Mouse (Mus musculus) gastrocnemius, adult 2 months (tissue): ENCODE results near the gene Asb16. TPM values are rescaled to one million over a fixed set of nuclear protein-coding genes. Genes with fewer than 3 reads are reported as not detected.

Experiments
- DNase-seq: peaks from one replicate; pipeline ENCODE4 v3.0.0; 2022
- H3K27ac ChIP-seq: fragments of 200-600 bp; 2 replicates; pipeline ENCODE4 v1.8.1; 2022; ENCODE audit warnings: mild to moderate bottlenecking
- H3K4me3 ChIP-seq: fragments of 200-600 bp; 2 replicates; pipeline ENCODE4 v1.8.1; 2022; ENCODE audit warnings: mild to moderate bottlenecking, moderate library complexity
- CTCF ChIP-seq: fragments of 200-600 bp; IDR thresholded peaks from 2 replicates; pipeline ENCODE4 v1.8.1; 2022; ENCODE audit warnings: antibody characterized with exemption, mild to moderate bottlenecking, moderate library complexity
- intact Hi-C: fragments of 180-260 bp; cut with DNase I; formaldehyde crosslinking; loops from one replicate; pipeline ENCODE4 v1.15.1; 2025
- total RNA-seq, 2 experiments: library from RNA; stranded (reverse); gene quantifications; 2 replicates each; pipeline ENCODE4 v1.2.3; 2021

The Asb16 gene
- total RNA-seq, 2 experiments from 2014 or later: 78.2 to 80.4 TPM

GRCm38 (mm10) chr11:102309821-102310617 lies 41.5 kb downstream of the Asb16 start:
- Histone ChIP-seq H3K27ac (peak overlapping the region; percentile 84), H3K4me3 (peak overlapping the region; percentile 65; the same call in 1 of the 2 replicates)
- intact Hi-C loops: loop anchor here (2.0 kb wide), 2 partner anchors 103 to 125 kb away; no protein-coding TSS in a partner anchor
- DNase-seq: peak; percentile 39
- TF ChIP-seq CTCF: no peak

DNA sequence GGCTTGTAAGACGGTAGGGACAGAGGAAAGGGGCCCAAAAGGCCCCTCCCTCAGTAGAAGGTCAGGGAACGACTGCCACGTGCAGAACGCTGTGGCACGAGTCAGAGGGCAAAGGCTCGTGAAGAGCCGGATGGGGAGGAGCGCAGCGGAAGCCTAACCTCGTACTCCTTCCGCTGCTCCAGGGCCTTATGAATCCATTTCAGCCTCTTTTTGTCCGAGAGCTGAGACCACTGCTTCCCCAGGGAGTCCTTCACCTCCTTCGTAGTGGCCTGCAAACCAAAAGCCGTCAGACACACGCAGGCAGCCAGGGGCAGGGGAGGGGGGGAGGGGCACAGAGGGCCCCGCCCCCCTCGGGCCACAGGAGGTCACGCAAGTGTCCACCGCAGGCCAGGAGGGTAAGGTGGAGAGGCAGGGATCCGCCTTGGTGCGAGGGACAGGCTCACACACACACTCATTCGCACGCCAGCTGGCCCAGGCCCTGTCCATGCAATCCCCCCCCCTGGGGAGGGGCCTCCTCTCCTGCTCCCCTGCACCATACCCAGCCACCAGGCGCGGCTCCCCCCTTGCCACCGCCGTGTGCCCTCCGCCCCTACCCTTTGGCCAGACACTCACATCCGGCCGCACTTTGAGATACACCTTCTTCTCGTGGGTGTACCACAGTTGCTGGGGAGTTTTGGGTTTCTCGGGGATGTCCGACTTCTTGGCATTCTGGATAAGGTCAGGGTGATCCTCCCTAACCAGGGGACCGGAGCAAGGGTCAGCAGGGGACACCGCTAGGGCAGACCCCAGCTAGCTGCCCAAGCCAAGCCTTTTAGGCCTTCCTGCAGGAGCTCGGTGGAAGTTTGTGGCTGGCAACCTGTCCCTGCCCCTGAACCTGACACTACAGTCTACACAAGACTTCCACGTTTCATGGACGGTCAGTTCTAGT lies 42.5 kb downstream of the Asb16 start:
- no peak overlapping the region for H3K27ac ChIP-seq
- H3K4me3 ChIP-seq: no peak overlapping the region
- intact Hi-C loops: no loop called here
- TF ChIP-seq CTCF: no peak
- no peak for DNase-seq

DNA sequence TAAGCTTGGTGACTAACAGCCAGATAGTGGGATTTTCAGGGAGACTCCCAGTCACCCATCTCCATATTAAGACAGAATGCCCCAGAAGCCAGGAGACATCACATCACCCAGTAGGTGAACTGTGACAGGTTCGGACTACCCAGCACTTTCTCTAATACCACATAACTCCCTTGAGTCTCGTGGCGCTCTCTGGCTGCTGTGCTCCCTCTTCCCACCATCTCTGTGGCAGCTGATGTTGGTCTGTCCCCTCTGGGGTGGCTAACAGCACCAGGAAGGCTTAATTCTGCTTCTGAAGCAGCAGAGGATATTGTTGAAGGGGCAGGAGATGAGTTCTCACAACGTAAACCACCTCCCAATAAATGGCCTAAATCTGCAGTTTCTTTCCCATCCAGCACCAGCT lies 43.4 kb downstream of the Asb16 start:
- DNase-seq: no peak
- intact Hi-C loops: no loop called here
- TF ChIP-seq CTCF: no peak
- no peak overlapping the region for H3K27ac ChIP-seq
- H3K4me3 ChIP-seq: no peak overlapping the region

GRCm38 (mm10) chr11:102312586-102312985 lies 44.0 kb downstream of the Asb16 start:
- intact Hi-C loops: no loop called here
- H3K4me3 ChIP-seq: no peak overlapping the region

GRCm38 (mm10) chr11:102314321-102314720 lies 45.8 kb downstream of the Asb16 start:
- DNase-seq: no peak
- no peak for TF ChIP-seq CTCF
- Histone ChIP-seq H3K4me3 (no peak overlapping the region), H3K27ac (no peak overlapping the region)
- intact Hi-C loops: no loop called here

More at GRCm38 (mm10) chr11:102312586-102312985, 44.0 kb downstream of the Asb16 start:
- no peak overlapping the region for H3K27ac ChIP-seq
- TF ChIP-seq CTCF: no peak
- DNase-seq: no peak

- no peak for DNase-seq
- TF ChIP-seq CTCF: no peak
- Histone ChIP-seq H3K27ac (peak overlapping the region; percentile 100), H3K4me3 (peak overlapping the region; percentile 100)
- intact Hi-C loops: no loop called here
Observed at GRCm38 (mm10) chr11:102315690-102316571, 47.4 kb downstream of the Asb16 start.

DNA sequence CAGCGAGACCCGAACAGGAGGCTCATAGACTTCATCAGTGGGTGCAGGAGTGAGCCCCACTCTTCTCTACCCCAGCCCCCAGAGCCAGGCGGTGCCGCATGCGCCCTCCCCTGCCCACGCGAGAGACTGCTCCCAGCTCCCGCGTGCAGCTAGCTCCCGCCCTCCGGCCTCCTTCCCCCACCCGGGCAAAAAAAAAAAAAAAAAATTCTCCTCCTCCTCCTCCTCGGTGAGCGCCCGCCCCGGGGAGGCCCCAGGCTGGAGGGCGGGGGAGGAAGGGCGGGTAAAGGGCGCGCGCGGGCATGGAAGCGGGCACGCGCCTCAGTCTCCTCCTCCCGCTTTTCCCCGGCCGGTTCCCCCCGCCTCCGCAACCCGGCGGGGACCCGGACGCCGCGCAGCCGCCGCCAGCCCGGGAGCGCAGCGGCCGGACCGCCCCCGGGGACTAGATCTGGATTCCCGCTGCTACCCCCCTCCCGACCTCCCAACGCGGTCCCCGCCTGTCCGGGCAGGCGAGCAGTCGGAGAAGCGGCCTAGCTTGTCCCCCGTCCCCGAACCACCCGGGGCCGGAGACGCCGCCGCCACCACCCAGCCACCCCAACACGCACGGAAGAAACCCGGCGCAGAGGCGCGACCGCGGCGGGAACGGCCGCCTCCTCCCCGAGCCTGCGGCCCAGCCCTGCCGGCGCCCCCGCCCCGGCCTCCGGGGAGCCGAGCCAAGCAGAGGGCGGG lies 48.2 kb downstream of the Asb16 start:
- peak overlapping the region; percentile 100 for H3K27ac ChIP-seq
- intact Hi-C loops: no loop called here
- TF ChIP-seq CTCF: peak; percentile 3; the same call in 1 of the 2 replicates
- H3K4me3 ChIP-seq: peak overlapping the region; percentile 100
- peak; percentile 95 for DNase-seq

- DNase-seq: peak; percentile 85
- TF ChIP-seq CTCF: peak; percentile 45
- Histone ChIP-seq H3K4me3 (peak overlapping the region; percentile 100), H3K27ac (peak overlapping the region; percentile 100)
- intact Hi-C loops: no loop called here
Observed at GRCm38 (mm10) chr11:102317298-102317900, 48.9 kb downstream of the Asb16 start.

- DNase-seq: peak; percentile 89
- intact Hi-C loops: no loop called here
- no peak for TF ChIP-seq CTCF
- H3K27ac ChIP-seq: peak overlapping the region; percentile 100
- peak overlapping the region; percentile 100 for H3K4me3 ChIP-seq
Observed at GRCm38 (mm10) chr11:102317901-102318575, 49.5 kb downstream of the Asb16 start.

DNA sequence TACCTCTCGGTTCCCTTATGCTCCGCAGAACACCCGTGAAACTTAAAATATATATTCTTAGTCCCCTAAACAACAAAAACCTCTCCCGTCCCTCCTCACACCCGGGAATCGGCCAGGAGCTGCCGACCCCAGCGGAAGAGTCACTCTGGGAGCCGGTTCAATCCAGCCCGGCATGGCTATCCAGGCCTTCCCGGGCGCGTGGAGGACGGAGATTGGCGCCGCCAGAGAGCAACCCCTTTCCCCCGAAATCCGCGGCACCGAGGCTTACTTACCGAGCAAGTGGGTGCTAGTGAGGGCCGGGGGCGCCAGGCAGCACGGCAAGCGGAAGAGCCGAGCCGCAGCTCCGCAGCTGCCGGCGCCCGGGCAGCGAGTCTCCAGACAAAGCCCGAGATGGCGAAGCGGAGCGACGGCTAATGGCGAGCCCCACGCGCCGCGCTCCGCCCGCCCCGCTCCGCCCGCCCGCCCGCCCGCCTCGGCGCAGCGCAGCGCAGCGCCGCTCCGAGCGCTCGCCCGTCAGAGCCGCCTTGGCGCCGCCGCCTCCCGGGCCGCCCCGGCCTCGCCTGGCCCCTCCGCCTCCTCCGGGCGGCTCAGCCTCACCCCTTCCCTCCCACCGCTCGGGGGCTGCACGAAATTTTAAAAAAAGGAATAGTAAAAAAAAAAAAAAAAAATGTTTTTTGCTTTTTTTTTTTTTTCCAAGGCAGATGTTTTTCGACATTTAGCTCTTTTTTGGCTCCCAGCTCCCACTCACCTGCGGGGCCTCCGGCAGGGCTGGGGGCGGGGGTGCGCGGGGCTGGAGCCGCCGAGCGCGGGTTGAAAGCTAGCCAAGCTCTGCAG lies 50.2 kb downstream of the Asb16 start:
- intact Hi-C loops: loop anchor here (1.0 kb wide), 1 partner anchor 89 kb away; the partner anchor contains the start of gene Slc25a39
- Histone ChIP-seq H3K4me3 (peak overlapping the region; percentile 100), H3K27ac (peak overlapping the region; percentile 100)
- peak; percentile 3; the same call in 1 of the 2 replicates for TF ChIP-seq CTCF
- peak; percentile 85 for DNase-seq
